Mouse (Mus musculus): ENCODE measurements around the gene Cenpm.

The Cenpm gene

GRCm38 (mm10) chr15:82215332-82216046, 29.1 kb downstream of the Cenpm start:
- no peak for DNase-seq (ENCODE audit: low spot score)

- DNase-seq (ENCODE audit: low spot score): no peak
Observed at GRCm38 (mm10) chr15:82213222-82213621, 31.3 kb downstream of the Cenpm start.

GRCm38 (mm10) chr15:82212752-82213063, 31.8 kb downstream of the Cenpm start, which contains the start of gene Shisa8:
Gene Shisa8, minus strand, starts transcription at chr15:82212815.
- no peak for DNase-seq (ENCODE audit: low spot score)

GRCm38 (mm10) chr15:82211911-82212751, 32.4 kb downstream of the Cenpm start:
- peak; percentile 61 for DNase-seq (ENCODE audit: low spot score)

- no peak for DNase-seq (ENCODE audit: low spot score)
Observed at GRCm38 (mm10) chr15:82211281-82211680, 33.3 kb downstream of the Cenpm start.

GRCm38 (mm10) chr15:82210801-82211200, 33.7 kb downstream of the Cenpm start:
- no peak for DNase-seq (ENCODE audit: low spot score)

GRCm38 (mm10) chr15:82209295-82210050, 35.1 kb downstream of the Cenpm start:
- DNase-seq (ENCODE audit: low spot score): no peak

- no peak for DNase-seq (ENCODE audit: low spot score)
Observed at GRCm38 (mm10) chr15:82208307-82208706, 36.2 kb downstream of the Cenpm start.

GRCm38 (mm10) chr15:82207504-82208219, 36.9 kb downstream of the Cenpm start:
- no peak for DNase-seq (ENCODE audit: low spot score)

GRCm38 (mm10) chr15:82207105-82207459, 37.5 kb downstream of the Cenpm start:
- DNase-seq (ENCODE audit: low spot score): no peak

GRCm38 (mm10) chr15:82206365-82207104, 38.0 kb downstream of the Cenpm start:
- peak; percentile 96 for DNase-seq (ENCODE audit: low spot score)

GRCm38 (mm10) chr15:82204680-82205371, 39.7 kb downstream of the Cenpm start:
- no peak for DNase-seq (ENCODE audit: low spot score)

GRCm38 (mm10) chr15:82203611-82204351, 40.8 kb downstream of the Cenpm start:
- DNase-seq (ENCODE audit: low spot score): no peak

GRCm38 (mm10) chr15:82203090-82203489, 41.5 kb downstream of the Cenpm start:
- DNase-seq (ENCODE audit: low spot score): no peak

GRCm38 (mm10) chr15:82202086-82202485, 42.5 kb downstream of the Cenpm start:
- DNase-seq (ENCODE audit: low spot score): no peak

- no peak for DNase-seq (ENCODE audit: low spot score)
Observed at GRCm38 (mm10) chr15:82199546-82199945, 45.0 kb downstream of the Cenpm start.

- no peak for DNase-seq (ENCODE audit: low spot score)
Observed at GRCm38 (mm10) chr15:82198342-82198741, 46.2 kb downstream of the Cenpm start.

GRCm38 (mm10) chr15:82197937-82198336, 46.6 kb downstream of the Cenpm start:
- no peak for DNase-seq (ENCODE audit: low spot score)

- no peak for DNase-seq (ENCODE audit: low spot score)
Observed at GRCm38 (mm10) chr15:82197246-82197750, 47.2 kb downstream of the Cenpm start.

- DNase-seq (ENCODE audit: low spot score): no peak
Observed at GRCm38 (mm10) chr15:82196300-82196699, 48.2 kb downstream of the Cenpm start.
